Mouse (Mus musculus): ENCODE measurements around the gene Rab11b. TPM values are rescaled to one million over a fixed set of nuclear protein-coding genes. Genes with fewer than 3 reads are reported as not detected.

Gene Rab11b
- total RNA-seq (2023) = 239 TPM

GRCm38 (mm10) chr17:33760255-33761165, at the start of gene Rab11b:
Rab11b (minus strand) TSS chr17:33760530.

DNA sequence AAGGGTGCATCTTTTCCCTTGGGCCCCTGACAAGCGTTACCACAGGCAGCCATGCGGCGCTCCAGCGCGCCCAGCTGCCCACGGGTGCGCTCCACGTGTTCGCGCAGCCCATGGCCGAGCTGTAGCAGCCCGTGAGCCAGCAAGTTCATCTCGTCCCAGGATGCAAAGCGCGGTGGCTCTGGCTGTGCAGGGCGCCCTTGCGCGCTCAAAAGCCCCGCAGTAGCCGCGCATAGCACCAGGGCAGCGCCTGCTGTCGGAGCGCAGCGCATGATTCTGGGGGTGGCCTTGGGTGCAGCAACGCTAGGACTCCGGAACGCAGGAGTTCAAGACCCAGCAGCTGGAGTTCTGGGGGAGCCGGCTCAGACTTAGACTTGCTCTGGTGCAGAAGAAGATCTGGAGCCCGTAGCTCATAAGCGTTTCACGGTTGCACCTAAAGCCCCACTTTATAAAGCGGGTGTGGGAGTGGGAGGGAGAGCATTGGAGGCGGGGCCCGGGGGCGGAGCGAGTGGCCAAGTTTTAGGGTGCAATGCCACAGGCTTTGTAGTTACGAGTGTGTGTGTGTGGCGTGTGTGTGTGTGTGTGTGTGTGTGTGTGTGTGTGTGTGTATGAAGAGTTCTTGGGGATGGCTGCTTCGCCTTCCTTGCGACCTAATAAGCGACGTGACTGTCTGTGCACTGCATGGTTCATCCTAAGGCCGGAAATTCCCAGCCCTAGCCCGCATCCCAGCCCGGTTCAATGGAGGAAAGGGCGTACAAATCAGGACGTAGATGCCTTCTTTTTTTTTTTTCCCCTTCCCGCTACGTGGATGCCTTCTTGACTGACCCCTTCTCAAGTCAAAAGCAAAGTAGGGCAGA, 21.0 kb upstream of the Rab11b start, which contains the start of gene Angptl4:
TSS of gene Angptl4 (minus strand) at position 707 of the 854 bp plus-strand sequence.

DNA sequence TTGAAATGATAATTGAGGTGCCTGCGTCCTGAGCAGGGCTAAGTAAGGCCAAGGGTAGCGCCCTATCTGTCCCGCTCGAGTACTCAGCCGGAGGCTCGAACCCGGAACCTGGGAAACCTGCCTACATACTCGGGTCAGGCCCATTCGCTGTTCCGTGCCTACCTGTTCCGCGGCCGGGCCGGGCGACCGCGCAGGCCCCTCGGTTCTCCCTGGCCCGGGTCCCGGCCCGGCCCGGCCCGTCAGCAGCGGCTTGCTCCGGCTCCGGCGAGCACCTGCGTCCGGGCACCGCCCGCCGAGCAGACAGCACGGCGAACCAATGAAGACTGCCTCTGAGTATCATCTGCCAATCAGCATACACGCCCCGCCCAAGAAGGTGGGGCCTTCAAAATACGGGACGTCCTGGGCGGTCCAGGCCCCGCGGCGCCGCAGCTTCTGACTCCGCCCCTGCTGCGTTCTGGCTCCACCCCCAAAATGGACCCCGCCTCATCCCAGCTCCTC, 41.9 kb downstream of the Rab11b start, which contains the start of gene March2:
TSS of gene March2 (minus strand) at position 287 of the 498 bp plus-strand sequence.

Other genes starting within 250 kb of the Rab11b start
- gene Adamts10, start 236.3 kb downstream of the Rab11b start, total RNA-seq (2023) = 128 TPM
- 6.1 TPM for gene Myo1f, start 204.8 kb downstream of the Rab11b start, total RNA-seq (2023)
- gene Zfp414, start 131.4 kb downstream of the Rab11b start, total RNA-seq (2023) = 50.5 TPM
- gene Pram1, start 122.5 kb downstream of the Rab11b start, total RNA-seq (2023) = 3.5 TPM
- gene Hnrnpm, start 73.7 kb downstream of the Rab11b start, total RNA-seq (2023) = 433 TPM
- gene March2, start 41.9 kb downstream of the Rab11b start, total RNA-seq (2023) = 60.8 TPM
- gene Angptl4, start 21.3 kb upstream of the Rab11b start, total RNA-seq (2023) = 0.73 TPM
- 2.0 TPM for gene Kank3, start 50.0 kb upstream of the Rab11b start, total RNA-seq (2023)
- 4,743 TPM for gene Rps28, start 64.0 kb upstream of the Rab11b start, total RNA-seq (2023)
- 141 TPM for gene Ndufa7, start 64.0 kb upstream of the Rab11b start, total RNA-seq (2023)
- 5.4 TPM for gene Cd320, start 82.6 kb upstream of the Rab11b start, total RNA-seq (2023)
- not detected for gene Gm7029, start 113.3 kb upstream of the Rab11b start, total RNA-seq (2023)
- 8.8 TPM for gene Kifc1, start 130.1 kb upstream of the Rab11b start, total RNA-seq (2023)
- gene Platr17, start 144.6 kb upstream of the Rab11b start, total RNA-seq (2023) = 0.76 TPM
- 59.3 TPM for gene Daxx, start 148.9 kb upstream of the Rab11b start, total RNA-seq (2023)
- 295 TPM for gene Tapbp, start 155.4 kb upstream of the Rab11b start, total RNA-seq (2023)
- 30.9 TPM for gene Zbtb22, start 155.4 kb upstream of the Rab11b start, total RNA-seq (2023)
- 151 TPM for gene Rgl2, start 169.0 kb upstream of the Rab11b start, total RNA-seq (2023)
- 53.9 TPM for gene Pfdn6, start 179.8 kb upstream of the Rab11b start, total RNA-seq (2023)
- gene Wdr46, start 180.1 kb upstream of the Rab11b start, total RNA-seq (2023) = 50.8 TPM
- gene B3galt4, start 191.0 kb upstream of the Rab11b start, total RNA-seq (2023) = 12.2 TPM
- gene Vps52, start 195.3 kb upstream of the Rab11b start, total RNA-seq (2023) = 60.4 TPM
- 2,154 TPM for gene Rps18, start 195.5 kb upstream of the Rab11b start, total RNA-seq (2023)
- gene H2-K1, start 239.8 kb upstream of the Rab11b start, total RNA-seq (2023) = 5,034 TPM